Mouse (Mus musculus): ENCODE data around the gene Fkbp15.
"Not testable (repeated sequence)": the region's sequence is repeated elsewhere in the genome, so short reads cannot be mapped to it uniquely, and the experiment has no call there.

The Fkbp15 gene

GRCm38 (mm10) chr4:62276642-62277041 lies 83.7 kb downstream of the Fkbp15 start:
- no peak for DNase-seq

- no peak for DNase-seq
These were observed 85.4 kb downstream of the Fkbp15 start for GRCm38 (mm10) chr4:62274841-62275536.

GRCm38 (mm10) chr4:62273916-62274315 lies 86.4 kb downstream of the Fkbp15 start:
- DNase-seq, result no peak

GRCm38 (mm10) chr4:62272696-62273095 lies 87.7 kb downstream of the Fkbp15 start:
- no peak for DNase-seq

GRCm38 (mm10) chr4:62267101-62267500 lies 93.2 kb downstream of the Fkbp15 start:
- no peak for DNase-seq

- not testable (repeated sequence) for DNase-seq
These were observed 94.3 kb downstream of the Fkbp15 start for GRCm38 (mm10) chr4:62266016-62266415.

- no peak for DNase-seq
These were observed 95.1 kb downstream of the Fkbp15 start for GRCm38 (mm10) chr4:62265154-62265836.

- DNase-seq, result no peak
These were observed 97.1 kb downstream of the Fkbp15 start for GRCm38 (mm10) chr4:62263133-62263844.

- no peak for DNase-seq
These were observed 98.1 kb downstream of the Fkbp15 start, which contains the start of gene Slc31a2 for GRCm38 (mm10) chr4:62262276-62262675. Gene Slc31a2, plus strand, starts transcription at chr4:62262562.

- DNase-seq, result peak; percentile 40 to 42
These were observed 103.4 kb downstream of the Fkbp15 start for GRCm38 (mm10) chr4:62256931-62257330.

- DNase-seq, result no peak
These were observed 105.8 kb downstream of the Fkbp15 start for GRCm38 (mm10) chr4:62254551-62254950.

- no peak for DNase-seq
These were observed 108.6 kb downstream of the Fkbp15 start for GRCm38 (mm10) chr4:62251776-62252175.

GRCm38 (mm10) chr4:62250896-62251544 lies 109.3 kb downstream of the Fkbp15 start:
- DNase-seq, result no peak
